Mouse (Mus musculus): Measurements from ENCODE around the gene Gramd1a. TPM values are rescaled to one million over a fixed set of nuclear protein-coding genes. Genes with fewer than 3 reads are reported as not detected.

The Gramd1a gene
- polyA plus RNA-seq, 1 experiment from 2014 or later, result 11.6 TPM

DNA sequence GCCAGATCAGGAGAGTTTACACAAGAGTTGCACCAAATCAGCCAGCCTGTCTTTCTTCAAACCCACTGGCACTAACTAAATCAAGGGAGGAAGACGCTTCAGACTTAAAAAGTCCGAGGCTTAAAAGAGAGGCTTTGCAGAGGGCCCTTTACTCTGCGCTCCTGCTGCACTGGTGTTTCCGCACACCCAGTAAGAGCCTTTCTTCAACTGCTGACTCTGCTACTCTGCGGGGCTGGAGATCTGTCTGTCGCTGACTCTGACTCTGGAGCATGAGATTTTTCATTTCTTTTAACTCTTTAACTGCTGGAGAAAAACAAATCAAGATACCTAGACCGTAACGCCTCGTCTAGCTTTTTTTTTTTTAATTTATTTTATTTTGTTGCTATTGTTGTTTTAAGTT lies 71.6 kb downstream of the Gramd1a start:
- H3K9me3 ChIP-seq (replicated peaks; ENCODE audit: control insufficient read depth, low read length), result no peaks in the 10 kb centered on the region
- no peaks in the 10 kb centered on the region; the same call in 1 of the 2 replicates for H3K4me1 ChIP-seq (ENCODE audit: control insufficient read depth, low read depth, low read length)
- 0 out of 2 replicates have a peak overlapping the region, but pooled peaks have one; percentile 18 for H3K27ac ChIP-seq (ENCODE audit: low read length)
- WGBS (ENCODE audit: insufficient replicate concordance), result 48% methylated on average over 9 of the region's 9 CpGs
- no peaks in the 10 kb centered on the region for H3K27me3 ChIP-seq (ENCODE audit: control insufficient read depth, insufficient read depth, low read depth, low read length)
- ATAC-seq (ENCODE audit: low read depth), result no peak
- H3K4me2 ChIP-seq (ENCODE audit: low read depth, low read length), result no peak overlapping the region
- no peaks in the 10 kb centered on the region for H3K36me3 ChIP-seq (ENCODE audit: control insufficient read depth, insufficient read depth)
- H3K4me3 ChIP-seq (ENCODE audit: low read depth, low read length), result no peak overlapping the region
- H3K9ac ChIP-seq (ENCODE audit: low read depth, low read length), result no peak overlapping the region

- H3K27ac ChIP-seq (ENCODE audit: low read length), result no peak overlapping the region
- no peaks in the 10 kb centered on the region for H3K36me3 ChIP-seq (ENCODE audit: control insufficient read depth, insufficient read depth)
- no peak overlapping the region for H3K4me2 ChIP-seq (ENCODE audit: low read depth, low read length)
- no peak overlapping the region for H3K9ac ChIP-seq (ENCODE audit: low read depth, low read length)
- peak; percentile 47; the same call in 1 of the 2 replicates for ATAC-seq (ENCODE audit: low read depth)
- H3K4me3 ChIP-seq (ENCODE audit: low read depth, low read length), result no peak overlapping the region
- no peaks in the 10 kb centered on the region for H3K27me3 ChIP-seq (ENCODE audit: control insufficient read depth, insufficient read depth, low read depth, low read length)
- no peaks in the 10 kb centered on the region; the same call in 1 of the 2 replicates for H3K4me1 ChIP-seq (ENCODE audit: control insufficient read depth, low read depth, low read length)
- WGBS (ENCODE audit: insufficient replicate concordance), result 53% methylated on average over 14 of the region's 14 CpGs
- no peaks in the 10 kb centered on the region for H3K9me3 ChIP-seq (replicated peaks; ENCODE audit: control insufficient read depth, low read length)
Measured at GRCm38 (mm10) chr7:31082831-31083588, 72.7 kb downstream of the Gramd1a start.

DNA sequence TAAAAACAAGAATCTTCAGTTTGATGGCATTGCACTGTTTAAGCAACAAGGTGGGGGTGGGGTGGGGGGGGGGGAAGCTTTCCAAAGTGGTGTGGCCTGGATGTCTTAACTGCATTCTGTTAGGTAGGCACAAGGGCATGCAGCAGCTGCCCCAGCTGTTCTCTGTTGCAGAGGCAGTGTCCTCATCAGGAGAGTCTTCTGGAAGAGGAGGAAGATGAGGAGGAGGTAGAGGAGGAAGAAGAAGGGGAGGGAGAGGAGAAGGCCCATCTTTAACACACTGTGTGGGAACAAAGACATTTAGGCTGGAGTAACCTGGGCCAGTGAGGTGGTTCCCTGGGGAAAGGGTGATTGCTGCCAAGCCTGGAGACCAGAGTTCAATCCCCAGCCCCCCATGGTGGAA lies 73.6 kb downstream of the Gramd1a start:
- Histone ChIP-seq H3K9me3 (replicated peaks; ENCODE audit: control insufficient read depth, low read length) (no peaks in the 10 kb centered on the region), H3K4me2 (ENCODE audit: low read depth, low read length) (no peak overlapping the region), H3K9ac (ENCODE audit: low read depth, low read length) (no peak overlapping the region), H3K27ac (ENCODE audit: low read length) (no peak overlapping the region), H3K4me1 (ENCODE audit: control insufficient read depth, low read depth, low read length) (no peaks in the 10 kb centered on the region; the same call in 1 of the 2 replicates), H3K27me3 (ENCODE audit: control insufficient read depth, insufficient read depth, low read depth, low read length) (no peaks in the 10 kb centered on the region), H3K4me3 (ENCODE audit: low read depth, low read length) (no peak overlapping the region), H3K36me3 (ENCODE audit: control insufficient read depth, insufficient read depth) (no peaks in the 10 kb centered on the region)
- no peak for ATAC-seq (ENCODE audit: low read depth)

GRCm38 (mm10) chr7:31081106-31081505 lies 74.6 kb downstream of the Gramd1a start:
- Histone ChIP-seq H3K4me3 (ENCODE audit: low read depth, low read length) (no peak overlapping the region), H3K4me1 (ENCODE audit: control insufficient read depth, low read depth, low read length) (no peaks in the 10 kb centered on the region; the same call in 1 of the 2 replicates), H3K9me3 (replicated peaks; ENCODE audit: control insufficient read depth, low read length) (no peaks in the 10 kb centered on the region), H3K27ac (ENCODE audit: low read length) (no peak overlapping the region), H3K4me2 (ENCODE audit: low read depth, low read length) (no peak overlapping the region), H3K9ac (ENCODE audit: low read depth, low read length) (no peak overlapping the region), H3K27me3 (ENCODE audit: control insufficient read depth, insufficient read depth, low read depth, low read length) (no peaks in the 10 kb centered on the region), H3K36me3 (ENCODE audit: control insufficient read depth, insufficient read depth) (no peaks in the 10 kb centered on the region)
- ATAC-seq (ENCODE audit: low read depth), result no peak
- WGBS (ENCODE audit: insufficient replicate concordance), result 24% methylated on average over 1 of the region's 1 CpGs

- Histone ChIP-seq H3K27me3 (ENCODE audit: control insufficient read depth, insufficient read depth, low read depth, low read length) (no peaks in the 10 kb centered on the region), H3K27ac (ENCODE audit: low read length) (no peak overlapping the region), H3K4me2 (ENCODE audit: low read depth, low read length) (no peak overlapping the region), H3K36me3 (ENCODE audit: control insufficient read depth, insufficient read depth) (no peaks in the 10 kb centered on the region), H3K4me1 (ENCODE audit: control insufficient read depth, low read depth, low read length) (no peaks in the 10 kb centered on the region; the same call in 1 of the 2 replicates), H3K9me3 (replicated peaks; ENCODE audit: control insufficient read depth, low read length) (no peaks in the 10 kb centered on the region), H3K4me3 (ENCODE audit: low read depth, low read length) (no peak overlapping the region), H3K9ac (ENCODE audit: low read depth, low read length) (no peak overlapping the region)
- WGBS (ENCODE audit: insufficient replicate concordance), result 68% methylated on average over 3 of the region's 3 CpGs
- no peak for ATAC-seq (ENCODE audit: low read depth)
Measured at GRCm38 (mm10) chr7:31080611-31081010, 75.1 kb downstream of the Gramd1a start.

Other genes with a start within 250 kb of the Gramd1a start
- 0.16 and 0.27 TPM in 2 replicates for gene Mag, start 241.0 kb downstream of the Gramd1a start, polyA plus RNA-seq (2015; fragmentation: Nextera tagmentation; extraction: Ambion mirVana)
- not detected in 2 replicates for gene Hamp2, start 231.2 kb downstream of the Gramd1a start, polyA plus RNA-seq (2015; fragmentation: Nextera tagmentation; extraction: Ambion mirVana)
- gene Hamp, start 211.9 kb downstream of the Gramd1a start, polyA plus RNA-seq (2015; fragmentation: Nextera tagmentation; extraction: Ambion mirVana), result 10.4 and 17.5 TPM in 2 replicates
- 7.9 and 9.0 TPM in 2 replicates for gene Usf2, start 199.1 kb downstream of the Gramd1a start, polyA plus RNA-seq (2015; fragmentation: Nextera tagmentation; extraction: Ambion mirVana)
- gene Lsr, start 182.4 kb downstream of the Gramd1a start, polyA plus RNA-seq (2015; fragmentation: Nextera tagmentation; extraction: Ambion mirVana), result 30.5 and 31.8 TPM in 2 replicates
- 3.2 and 3.8 TPM in 2 replicates for gene Fam187b, start 182.1 kb downstream of the Gramd1a start, polyA plus RNA-seq (2015; fragmentation: Nextera tagmentation; extraction: Ambion mirVana)
- gene Fxyd5, start 113.4 kb downstream of the Gramd1a start, polyA plus RNA-seq (2015; fragmentation: Nextera tagmentation; extraction: Ambion mirVana), result 19.9 and 22.4 TPM in 2 replicates
- gene Fxyd7, start 104.4 kb downstream of the Gramd1a start, polyA plus RNA-seq (2015; fragmentation: Nextera tagmentation; extraction: Ambion mirVana), result 0.15 and 0.65 TPM in 2 replicates
- 120 and 130 TPM in 2 replicates for gene Fxyd1, start 98.7 kb downstream of the Gramd1a start, polyA plus RNA-seq (2015; fragmentation: Nextera tagmentation; extraction: Ambion mirVana)
- 0.02 and 0.12 TPM in 2 replicates for gene Lgi4, start 96.6 kb downstream of the Gramd1a start, polyA plus RNA-seq (2015; fragmentation: Nextera tagmentation; extraction: Ambion mirVana)
- gene Fxyd3, start 79.2 kb downstream of the Gramd1a start, polyA plus RNA-seq (2015; fragmentation: Nextera tagmentation; extraction: Ambion mirVana), result 0.51 and 1.1 TPM in 2 replicates
- 129 and 145 TPM in 2 replicates for gene Hpn, start 40.6 kb downstream of the Gramd1a start, polyA plus RNA-seq (2015; fragmentation: Nextera tagmentation; extraction: Ambion mirVana)
- gene Scn1b, start 28.9 kb downstream of the Gramd1a start, polyA plus RNA-seq (2015; fragmentation: Nextera tagmentation; extraction: Ambion mirVana), result 0.75 and 0.76 TPM in 2 replicates
- gene Scgb2b2, start 134.6 kb upstream of the Gramd1a start, polyA plus RNA-seq (2015; fragmentation: Nextera tagmentation; extraction: Ambion mirVana), result not detected in 2 replicates
- not detected in 2 replicates for gene Scgb1b2, start 135.9 kb upstream of the Gramd1a start, polyA plus RNA-seq (2015; fragmentation: Nextera tagmentation; extraction: Ambion mirVana)
- gene Scgb2b3, start 206.2 kb upstream of the Gramd1a start, polyA plus RNA-seq (2015; fragmentation: Nextera tagmentation; extraction: Ambion mirVana), result not detected in 2 replicates
- not detected in 2 replicates for gene Scgb1b3, start 219.7 kb upstream of the Gramd1a start, polyA plus RNA-seq (2015; fragmentation: Nextera tagmentation; extraction: Ambion mirVana)